ENCODE assay signal across 9 mouse cellular contexts in genomic region chr2:9889651-9890183, GRCm38 (mm10). TPM values are rescaled to one million over a fixed set of nuclear protein-coding genes. Genes with fewer than 3 reads are reported as not detected.
DNase-seq lines count a peak whose midpoint lies in the region; ATAC-seq and TF ChIP-seq lines count a peak whose summit lies in the region.
"Had no signal": no experiment of that assay in that cellular context is flagged by ENCODE, and none has a peak within 500 bp of the region (broad histone marks: within the 10 kb centered on the region; RNA-seq: fewer than 3 reads in every experiment).

Gene Gata3, minus strand, starts transcription at chr2:9890034.

- no peak; the same call in 1 of the 2 replicates for ATAC-seq in heart, postnatal 0 days (ENCODE audit: insufficient read depth, low read depth)
- no peak for ATAC-seq in activated CD4-positive, CD25-positive, alpha-beta regulatory T cell, adult 4 months
- ATAC-seq in hindbrain, embryonic 13.5 days (ENCODE audit: low FRiP score), result no peak
- no peak for ATAC-seq in midbrain, embryonic 13.5 days
- ATAC-seq in frontal cortex, adult (ENCODE audit: low TSS enrichment), result no peak
- no peak for ATAC-seq in erythroid progenitor cell, adult 5-6 weeks (replicated peaks; ENCODE audit: low FRiP score, poor library complexity, severe bottlenecking)

- no peak for TF ChIP-seq EP300 in heart, postnatal 0 days (IDR thresholded peaks at IDR 0.05; ENCODE audit: low read depth)

- WGBS in heart, postnatal 0 days, result under 1% methylated on average over 23 of the region's 23 CpGs
- under 1% methylated on average over 23 of the region's 23 CpGs for WGBS in hindbrain, embryonic 13.5 days
- WGBS in midbrain, embryonic 13.5 days, result under 1% methylated on average over 23 of the region's 23 CpGs

- DNase-seq in heart, postnatal 0 days (ENCODE audit: low spot score), result no peak
- DNase-seq in heart, postnatal 36 days, result no peak
- no peak for DNase-seq in cerebellum, adult 11-12 months

- TF ChIP-seq CTCF in heart, postnatal 0 days (IDR thresholded peaks at IDR 0.05; ENCODE audit: low read depth), result no peak

- intact Hi-C loops in heart, postnatal 36 days (cut with DNase I), result loop anchor here (2.0 to 10.0 kb wide), 2 partner anchors 121 to 1215 kb away; no protein-coding TSS in a partner anchor

- H3K9me3 ChIP-seq in heart, postnatal 0 days (replicated peaks; ENCODE audit: control insufficient read depth, low read length), result no peaks in the 10 kb centered on the region
- H3K9me3 ChIP-seq in hindbrain, embryonic 13.5 days, result no peaks in the 10 kb centered on the region
- H3K9me3 ChIP-seq in midbrain, embryonic 13.5 days, result no peaks in the 10 kb centered on the region

- H3K9ac ChIP-seq in heart, postnatal 0 days (replicated peaks; ENCODE audit: low read depth, low read length), result no peak within 1 kb of the TSS
- 0 out of 2 replicates have a peak within 1 kb of the TSS, but pooled peaks have one; percentile 1 for H3K9ac ChIP-seq in hindbrain, embryonic 13.5 days
- peak within 1 kb of the TSS; percentile 1; the same call in 1 of the 2 replicates for H3K9ac ChIP-seq in midbrain, embryonic 13.5 days (replicated peaks)

- peak within 1 kb of the TSS; percentile 53 for H3K4me2 ChIP-seq in heart, postnatal 0 days (ENCODE audit: low read depth, low read length)
- peak within 1 kb of the TSS; percentile 41 for H3K4me2 ChIP-seq in hindbrain, embryonic 13.5 days
- peak within 1 kb of the TSS; percentile 45 for H3K4me2 ChIP-seq in midbrain, embryonic 13.5 days (replicated peaks)

- H3K27me3 ChIP-seq in heart, postnatal 0 days (ENCODE audit: control insufficient read depth, insufficient read depth, low read length), result peaks cover 96% of the 10 kb centered on the region
- peaks cover 96% of the 10 kb centered on the region for H3K27me3 ChIP-seq in hindbrain, embryonic 13.5 days
- H3K27me3 ChIP-seq in midbrain, embryonic 13.5 days, result peaks cover 96% of the 10 kb centered on the region

- no peaks in the 10 kb centered on the region for H3K36me3 ChIP-seq in heart, postnatal 0 days (replicated peaks; ENCODE audit: control insufficient read depth, insufficient read depth, low read length)
- H3K36me3 ChIP-seq in hindbrain, embryonic 13.5 days, result no peaks in the 10 kb centered on the region
- H3K36me3 ChIP-seq in midbrain, embryonic 13.5 days, result no peaks in the 10 kb centered on the region

- H3K4me3 ChIP-seq in heart, postnatal 0 days (ENCODE audit: low read depth, low read length), result peak within 1 kb of the TSS; percentile 32
- H3K4me3 ChIP-seq in hindbrain, embryonic 13.5 days, result peak within 1 kb of the TSS; percentile 23
- H3K4me3 ChIP-seq in midbrain, embryonic 13.5 days (replicated peaks), result peak within 1 kb of the TSS; percentile 48

- 0 out of 2 replicates have a peak, but pooled peaks cover 12% of the 10 kb centered on the region for H3K4me1 ChIP-seq in heart, postnatal 0 days (ENCODE audit: control insufficient read depth, insufficient read depth)
- H3K4me1 ChIP-seq in hindbrain, embryonic 13.5 days (replicated peaks), result peaks cover 7% of the 10 kb centered on the region; the same call in 1 of the 2 replicates
- peaks cover 8% of the 10 kb centered on the region; the same call in 1 of the 2 replicates for H3K4me1 ChIP-seq in midbrain, embryonic 13.5 days (replicated peaks)

- H3K27ac ChIP-seq in heart, postnatal 0 days (ENCODE audit: low read depth), result no peak within 1 kb of the TSS
- H3K27ac ChIP-seq in hindbrain, embryonic 13.5 days, result no peak within 1 kb of the TSS
- no peak within 1 kb of the TSS for H3K27ac ChIP-seq in midbrain, embryonic 13.5 days

RNA-seq across cellular contexts. Expression of gene Gata3, which starts in this region (rescaled TPM):
- total RNA-seq in heart, postnatal 0 days (2014; rRNA removed; ENCODE audit: low replicate concordance), result 0.89 TPM in 1 of 2 replicates, not detected in the other
- 0.83 and 0.93 TPM in 2 replicates for polyA plus RNA-seq in heart, postnatal 0 days (2015; fragmentation: Nextera tagmentation; extraction: Ambion mirVana)
- total RNA-seq in heart, postnatal 36 days (2021), result 1 to 10 TPM in 1 of 2 experiments, under 1 TPM in 1; 0.47 to 2.2 TPM
- 100 to 1,000 TPM; 120 to 138 TPM for polyA plus RNA-seq in activated CD4-positive, CD25-positive, alpha-beta regulatory T cell, adult 4 months (2017; shearing (Covaris generic))
- 32.3 and 59.4 TPM in 2 replicates for polyA plus RNA-seq in hindbrain, embryonic 13.5 days (2015; fragmentation: Nextera tagmentation; extraction: Ambion mirVana)
- 94.8 and 119 TPM in 2 replicates for polyA plus RNA-seq in midbrain, embryonic 13.5 days (2015; fragmentation: Nextera tagmentation; extraction: Ambion mirVana)
- 3.6 and 28.5 TPM in 2 replicates for total RNA-seq in erythroid progenitor cell, adult 5-6 weeks (2015; ENCODE audit: low replicate concordance)
- 0.08 TPM in 1 of 2 replicates, not detected in the other for total RNA-seq in erythroid progenitor cell, adult 5-6 weeks (2017; ENCODE audit: low replicate concordance)
- total RNA-seq: liver, adult 2 months had no signal

Comparison
In these comparisons a context has a peak if more than half of its experiments do, and no peak if none do; other contexts are left out.
1. RNA of gene Gata3 (polyA plus RNA-seq): 120 to 138 TPM in activated CD4-positive, CD25-positive, alpha-beta regulatory T cell, adult 4 months, 94.8 to 119 TPM in midbrain, embryonic 13.5 days and 32.3 to 59.4 TPM in hindbrain, embryonic 13.5 days; 0.83 to 0.93 TPM in heart, postnatal 0 days; every median in the first group is over 10 times any median in the second.
2. Peak in every context shown above with its lines, with median percentiles within 50 percentile points of each other: H3K4me2 ChIP-seq and H3K4me3 ChIP-seq.